Mouse (Mus musculus): Measurements from ENCODE around the gene Exosc7.

- TF ChIP-seq POLR2A (IDR thresholded peaks at IDR 0.05; ENCODE audit: control insufficient read depth, low read depth, low read length) (no peak), CTCF (IDR thresholded peaks at IDR 0.05; ENCODE audit: control insufficient read depth, insufficient read depth, insufficient replicate concordance, low read depth, low read length) (no peak)
Measured at GRCm38 (mm10) chr9:123185546-123185945, 72.5 kb downstream of the Exosc7 start.
